Mouse (Mus musculus): ENCODE results near the gene Syn2.

The Syn2 gene

GRCm38 (mm10) chr6:115292621-115293020, 157.9 kb downstream of the Syn2 start:
- no peak for DNase-seq (ENCODE audit: low spot score)

- DNase-seq (ENCODE audit: low spot score), result no peak
These were observed 159.2 kb downstream of the Syn2 start for GRCm38 (mm10) chr6:115293877-115294276.

GRCm38 (mm10) chr6:115307134-115307533, 172.4 kb downstream of the Syn2 start:
- DNase-seq (ENCODE audit: low spot score), result no peak

GRCm38 (mm10) chr6:115312780-115313179, 178.1 kb downstream of the Syn2 start:
- DNase-seq (ENCODE audit: low spot score), result no peak

GRCm38 (mm10) chr6:115313235-115313738, 178.6 kb downstream of the Syn2 start:
- DNase-seq (ENCODE audit: low spot score), result no peak

GRCm38 (mm10) chr6:115313910-115314309, 179.2 kb downstream of the Syn2 start:
- DNase-seq (ENCODE audit: low spot score), result no peak

GRCm38 (mm10) chr6:115315770-115316169, 181.1 kb downstream of the Syn2 start:
- DNase-seq (ENCODE audit: low spot score), result no peak

GRCm38 (mm10) chr6:115316811-115317221, 182.1 kb downstream of the Syn2 start:
- DNase-seq (ENCODE audit: low spot score), result no peak

GRCm38 (mm10) chr6:115318811-115319210, 184.1 kb downstream of the Syn2 start:
- DNase-seq (ENCODE audit: low spot score), result no peak

GRCm38 (mm10) chr6:115319686-115320085, 185.0 kb downstream of the Syn2 start:
- no peak for DNase-seq (ENCODE audit: low spot score)

GRCm38 (mm10) chr6:115320927-115321714, 186.4 kb downstream of the Syn2 start:
- no peak for DNase-seq (ENCODE audit: low spot score)

GRCm38 (mm10) chr6:115321883-115322351, 187.2 kb downstream of the Syn2 start:
- DNase-seq (ENCODE audit: low spot score), result no peak

- DNase-seq (ENCODE audit: low spot score), result no peak
These were observed 188.3 kb downstream of the Syn2 start for GRCm38 (mm10) chr6:115322956-115323355.

GRCm38 (mm10) chr6:115330964-115331363, 196.3 kb downstream of the Syn2 start:
- DNase-seq (ENCODE audit: low spot score), result no peak

Data from layer of hippocampus, adult 9-10 months (tissue).